Mouse (Mus musculus): ENCODE results near the gene Lmln.
A peak's percentile ranks its signal among the peaks of the same experiment; 100 is the strongest.
"Not testable (repeated sequence)": the region's sequence is repeated elsewhere in the genome, so short reads cannot be mapped to it uniquely, and the experiment has no call there.

The Lmln gene

DNA sequence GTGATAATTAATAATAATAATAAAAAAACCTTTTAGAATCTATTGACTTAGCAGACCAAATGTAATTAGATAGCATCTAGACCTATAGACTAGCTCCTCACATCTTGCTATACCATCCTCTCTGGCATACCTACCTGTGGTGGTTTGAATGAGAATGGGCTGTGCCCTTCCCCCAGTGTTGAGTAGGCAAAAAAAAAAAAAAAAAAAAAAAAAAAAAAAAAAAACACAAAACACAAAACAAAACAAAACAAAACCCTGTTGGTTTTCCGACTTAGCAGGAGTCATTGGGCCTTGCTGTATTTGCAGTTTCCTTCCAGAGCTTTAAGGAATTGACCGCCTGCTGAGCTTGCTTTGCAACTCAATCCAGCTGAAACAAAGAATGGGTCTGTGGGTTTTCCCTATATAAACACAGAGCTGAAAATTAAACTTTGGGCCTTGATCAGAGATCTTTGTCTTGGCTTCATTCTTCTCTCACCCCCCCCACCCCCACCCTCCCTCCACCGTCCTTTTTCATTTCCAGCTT is 79.5 kb downstream of the Lmln start:
- no peak for DNase-seq

GRCm38 (mm10) chr16:33143452-33143851 is 81.1 kb downstream of the Lmln start:
- DNase-seq, result no peak

DNA sequence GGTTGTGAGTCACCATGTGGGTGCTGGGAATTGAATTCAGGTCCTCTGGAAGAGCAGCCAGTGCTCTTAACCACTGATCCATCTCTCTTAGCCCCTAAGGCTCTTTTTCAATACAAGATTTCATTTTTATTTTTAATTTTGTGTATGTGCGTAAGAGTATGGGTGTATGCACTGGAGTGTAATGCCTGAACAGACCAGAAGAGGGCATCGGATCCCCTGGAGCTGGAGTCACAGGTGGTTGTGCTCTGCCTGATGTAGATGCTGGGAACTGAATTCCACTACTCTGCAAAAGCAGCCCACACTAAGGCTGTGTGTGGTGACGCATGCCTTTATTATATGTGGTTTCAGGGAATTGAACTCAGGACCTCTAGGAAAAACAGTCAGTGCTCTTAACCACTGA is 83.9 kb downstream of the Lmln start:
- no peak for DNase-seq

DNA sequence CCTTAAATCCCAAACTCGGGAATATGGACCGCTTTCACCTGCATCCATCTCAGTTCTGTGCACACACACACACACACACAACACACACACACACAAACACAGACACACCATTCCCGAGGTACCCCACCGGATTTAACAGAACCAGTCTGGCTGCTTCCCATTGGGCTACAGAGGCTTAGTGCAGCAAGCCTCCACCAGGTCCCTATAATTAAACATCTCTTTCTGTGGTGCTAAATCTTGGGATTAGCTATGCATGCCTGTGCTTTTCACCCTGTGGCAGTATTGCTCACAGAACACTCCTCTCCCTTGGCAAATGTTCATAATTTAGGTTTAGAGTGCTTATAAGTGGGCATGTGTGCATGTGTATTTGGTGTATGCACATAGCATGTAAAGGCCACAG is 85.8 kb downstream of the Lmln start:
- no peak for DNase-seq

GRCm38 (mm10) chr16:33150875-33151274 is 88.6 kb downstream of the Lmln start:
- DNase-seq, result not testable (repeated sequence)

- peak; percentile 74 for DNase-seq
These were observed 89.2 kb downstream of the Lmln start for GRCm38 (mm10) chr16:33151558-33151957.

- DNase-seq, result peak; percentile 46
These were observed 92.7 kb downstream of the Lmln start for GRCm38 (mm10) chr16:33154992-33155391.

DNA sequence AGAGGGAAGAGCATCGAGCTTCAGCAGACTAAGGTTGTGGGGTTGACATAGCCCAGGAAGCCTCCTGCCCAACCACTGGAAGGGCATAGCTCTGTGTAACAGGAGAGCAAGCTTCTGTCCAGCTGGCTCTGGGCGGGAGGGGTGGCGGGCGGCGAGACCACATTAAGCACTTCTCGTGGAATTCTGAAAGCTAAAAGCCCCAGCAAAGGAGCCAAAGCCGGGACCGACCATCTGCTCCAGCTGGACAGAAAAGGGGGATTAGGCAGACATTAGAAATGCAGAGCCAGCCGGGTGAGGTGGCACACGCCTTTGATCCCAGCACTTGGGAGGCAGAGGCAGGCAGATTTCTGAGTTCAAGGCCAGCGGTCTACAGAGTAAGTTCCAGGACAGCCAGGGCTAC is 95.7 kb downstream of the Lmln start:
- DNase-seq, result no peak

- no peak for DNase-seq
These were observed 96.3 kb downstream of the Lmln start for GRCm38 (mm10) chr16:33158590-33159071.

- DNase-seq, result no peak
These were observed 97.0 kb downstream of the Lmln start for GRCm38 (mm10) chr16:33159363-33159762.

GRCm38 (mm10) chr16:33163330-33164090 is 101.2 kb downstream of the Lmln start:
- no peak for DNase-seq

DNA sequence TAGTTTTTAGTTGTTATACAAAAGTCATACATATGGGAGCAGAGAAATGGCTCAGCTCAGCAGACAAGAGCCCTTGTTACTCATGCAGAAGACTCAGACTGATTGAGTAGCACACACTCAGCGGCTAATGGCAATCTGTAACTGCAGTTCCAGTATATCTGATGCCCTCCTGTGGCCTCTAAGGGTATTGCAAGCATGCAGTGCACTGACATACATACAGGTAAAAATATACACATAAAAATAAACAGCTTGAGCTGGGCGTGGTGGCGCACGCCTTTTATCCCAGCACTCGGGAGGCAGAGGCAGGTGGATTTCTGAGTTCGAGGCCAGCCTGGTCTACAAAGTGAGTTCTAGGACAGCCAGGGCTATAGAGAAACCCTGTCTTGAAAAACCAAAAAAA is 104.0 kb downstream of the Lmln start:
- not testable (repeated sequence) for DNase-seq

GRCm38 (mm10) chr16:33167537-33167936 is 105.2 kb downstream of the Lmln start:
- DNase-seq, result no peak

DNA sequence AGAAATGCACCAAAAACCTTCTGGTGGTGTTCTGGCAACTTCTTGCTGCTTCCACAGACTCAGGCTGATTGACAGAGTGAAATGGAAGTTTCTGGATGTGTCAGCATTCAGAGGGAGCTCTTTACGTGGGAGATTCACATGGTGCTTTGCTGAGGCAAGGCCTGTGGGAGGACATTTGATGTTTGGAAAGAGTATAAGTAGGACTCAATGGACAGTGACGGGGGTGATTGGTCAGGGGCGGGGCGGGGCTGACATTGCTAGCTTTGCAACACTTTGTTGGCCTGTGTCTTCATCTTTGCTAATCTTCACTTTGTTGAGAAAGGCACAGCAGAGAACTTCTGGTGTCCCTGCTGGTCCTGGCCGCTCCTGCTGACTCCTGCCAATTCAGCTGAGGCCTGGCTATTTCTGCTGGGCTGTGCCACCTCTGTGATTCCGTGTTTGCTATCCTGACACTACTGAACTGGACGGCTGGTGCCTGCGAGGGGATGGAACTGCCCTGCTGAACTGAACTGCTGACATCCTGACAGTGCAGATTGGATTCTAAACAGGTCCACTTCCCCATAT is 107.2 kb downstream of the Lmln start:
- DNase-seq, result no peak

DNA sequence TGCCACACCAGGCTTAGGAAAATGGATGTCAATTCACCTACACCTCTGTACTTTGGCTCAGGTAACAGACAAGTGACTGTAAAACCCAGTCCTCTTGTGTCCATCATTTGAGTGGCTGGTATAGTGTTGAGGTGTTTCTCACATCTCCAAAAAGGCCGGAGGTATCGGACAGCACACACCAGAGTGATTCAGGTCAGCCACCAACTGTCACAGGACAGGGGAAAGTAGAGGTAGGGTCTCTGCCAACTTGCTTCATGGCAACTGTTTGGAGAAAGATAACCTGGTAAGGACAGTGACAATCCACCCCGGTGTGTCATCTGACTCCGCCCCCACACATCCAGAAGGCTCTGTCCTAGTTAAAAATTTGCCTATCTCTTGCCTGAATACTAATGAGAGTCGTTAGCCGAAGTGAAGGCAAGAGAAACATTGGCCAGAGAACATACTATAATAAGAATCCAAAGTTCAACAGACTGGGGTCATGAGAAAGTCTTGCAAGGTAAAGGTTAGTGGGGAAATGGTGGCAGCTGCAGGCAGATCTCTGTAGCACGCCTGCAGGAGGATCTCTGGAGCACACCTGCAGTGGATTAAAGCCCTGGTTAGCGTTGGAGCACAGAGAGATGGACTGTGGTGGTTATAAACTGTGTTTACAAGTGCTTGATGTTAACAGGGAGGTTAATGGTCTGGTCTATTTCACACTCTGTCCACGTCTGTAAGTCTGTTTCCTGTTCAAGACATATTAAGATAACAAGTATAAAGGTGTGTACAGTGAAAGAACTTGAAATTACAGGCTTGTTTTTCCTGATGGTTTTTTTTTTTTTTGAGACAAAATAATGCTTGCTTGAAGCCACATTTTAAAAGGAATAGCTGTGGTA is 108.6 kb downstream of the Lmln start:
- DNase-seq, result no peak

DNA sequence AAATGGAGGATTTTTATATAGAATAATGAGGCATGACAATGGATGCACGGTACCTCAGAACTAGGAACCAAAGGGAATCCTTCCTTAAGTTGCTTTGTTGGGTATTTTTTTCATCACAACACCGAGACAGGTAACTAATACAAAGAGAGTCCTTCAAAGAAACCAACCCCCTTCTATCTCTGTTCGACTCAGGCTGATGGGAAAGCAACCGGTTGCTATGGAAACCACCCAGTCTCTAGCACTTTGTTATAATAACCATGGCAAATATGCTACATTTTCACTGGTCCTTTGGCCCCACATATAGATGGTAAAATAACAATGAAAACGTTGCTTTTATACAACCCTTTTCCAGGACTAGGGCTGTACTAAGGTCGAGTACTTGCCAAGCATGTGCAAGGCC is 109.5 kb downstream of the Lmln start:
- no peak for DNase-seq

DNA sequence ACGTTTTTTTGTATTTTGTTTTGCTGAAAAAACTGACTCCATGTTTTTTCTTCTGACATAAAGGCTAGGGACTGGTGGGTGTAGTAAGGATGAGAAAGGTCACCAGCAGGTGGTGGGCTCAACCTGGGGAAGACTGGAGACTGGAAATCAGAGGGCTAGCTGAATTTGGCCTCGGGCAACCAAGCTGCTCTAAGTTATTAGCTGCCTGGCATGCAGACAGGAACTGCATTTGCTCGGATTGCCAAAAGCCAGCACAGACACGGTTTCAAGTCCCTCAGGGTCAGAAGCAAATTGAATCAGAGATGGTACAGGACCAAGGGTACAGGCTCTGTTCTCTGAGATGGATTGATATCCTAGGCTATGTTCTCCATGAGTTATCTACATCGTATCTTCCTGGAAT is 110.8 kb downstream of the Lmln start:
- no peak for DNase-seq

DNA sequence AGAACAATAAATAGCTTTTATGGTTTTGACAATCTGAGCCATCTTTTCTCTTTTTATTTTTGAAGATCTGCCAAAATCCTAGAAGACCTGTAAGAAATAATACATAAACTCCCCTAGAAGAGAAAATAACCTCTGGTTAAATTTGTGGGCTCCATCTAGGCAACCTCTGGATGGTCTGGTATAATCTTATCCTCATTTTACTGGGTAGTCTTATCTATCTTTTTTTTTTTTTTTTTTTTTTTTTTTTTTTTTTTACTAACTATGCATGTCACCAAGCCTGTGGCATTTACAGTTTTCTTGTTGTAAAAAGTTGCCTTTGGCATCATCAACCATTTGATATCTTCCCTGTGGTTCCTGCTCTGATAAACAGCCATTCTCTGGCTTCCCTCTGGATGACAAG is 112.4 kb downstream of the Lmln start:
- no peak for DNase-seq

- not testable (repeated sequence) for DNase-seq
These were observed 114.5 kb downstream of the Lmln start for GRCm38 (mm10) chr16:33176831-33177230.
